Mouse (Mus musculus) MEL-GATA-1-ER (cell line): ENCODE data around the gene Scgb1b18.
"Not testable (repeated sequence)": the region's sequence is repeated elsewhere in the genome, so short reads cannot be mapped to it uniquely, and the experiment has no call there.

Experiments used
- DNase-seq: peaks from one replicate; pipeline ENCODE4 v3.0.0-alpha.2; 2012; ENCODE audit warnings: low read depth; ENCODE audit errors: extremely low read depth

Gene Scgb1b18

GRCm38 (mm10) chr7:33185268-33185667, at the start of gene Scgb1b18:
TSS of gene Scgb1b18 (plus strand) at chr7:33185568.
- not testable (repeated sequence) for DNase-seq

- DNase-seq: not testable (repeated sequence)
These were observed 11.6 kb upstream of the Scgb1b18 start, which contains the start of gene Scgb2b18 for GRCm38 (mm10) chr7:33173764-33174163. TSS of gene Scgb2b18 (minus strand) at chr7:33173864.
